Mouse (Mus musculus): Measurements from ENCODE around the gene Pcgf1. TPM values are rescaled to one million over a fixed set of nuclear protein-coding genes. Genes with fewer than 3 reads are reported as not detected.

Gene Pcgf1
- polyA plus RNA-seq (2012; rRNA removed), result 15.8 and 23.1 TPM in 2 replicates

- DNase-seq (ENCODE audit: low read depth), result no peak
Observed at GRCm38 (mm10) chr6:83077630-83078323, at the start of gene Pcgf1. Pcgf1 (plus strand) TSS chr6:83077869.

- no peak for DNase-seq (ENCODE audit: low read depth)
Observed at GRCm38 (mm10) chr6:83029777-83030176, 47.9 kb upstream of the Pcgf1 start.

- no peak for DNase-seq (ENCODE audit: low read depth)
Observed at GRCm38 (mm10) chr6:83031111-83031510, 46.6 kb upstream of the Pcgf1 start.

GRCm38 (mm10) chr6:83031921-83032590, 45.6 kb upstream of the Pcgf1 start:
- DNase-seq (ENCODE audit: low read depth), result no peak

GRCm38 (mm10) chr6:83032769-83033191, 44.9 kb upstream of the Pcgf1 start:
- DNase-seq (ENCODE audit: low read depth), result no peak

- DNase-seq (ENCODE audit: low read depth), result no peak
Observed at GRCm38 (mm10) chr6:83033249-83034185, 44.2 kb upstream of the Pcgf1 start, which contains the start of the genes Dok1 and Loxl3. Dok1 (minus strand) TSS chr6:83033471. Loxl3 (plus strand) TSS chr6:83034173.

GRCm38 (mm10) chr6:83034463-83035055, 43.1 kb upstream of the Pcgf1 start:
- no peak for DNase-seq (ENCODE audit: low read depth)

GRCm38 (mm10) chr6:83037188-83037587, 40.5 kb upstream of the Pcgf1 start:
- DNase-seq (ENCODE audit: low read depth), result no peak

GRCm38 (mm10) chr6:83038496-83039012, 39.1 kb upstream of the Pcgf1 start:
- no peak for DNase-seq (ENCODE audit: low read depth)

- DNase-seq (ENCODE audit: low read depth), result no peak
Observed at GRCm38 (mm10) chr6:83040601-83041000, 37.1 kb upstream of the Pcgf1 start.

- DNase-seq (ENCODE audit: low read depth), result no peak
Observed at GRCm38 (mm10) chr6:83043561-83043960, 34.1 kb upstream of the Pcgf1 start.

GRCm38 (mm10) chr6:83043993-83044392, 33.7 kb upstream of the Pcgf1 start:
- DNase-seq (ENCODE audit: low read depth), result no peak

- DNase-seq (ENCODE audit: low read depth), result no peak
Observed at GRCm38 (mm10) chr6:83044742-83045141, 32.9 kb upstream of the Pcgf1 start.

GRCm38 (mm10) chr6:83049367-83049766, 28.3 kb upstream of the Pcgf1 start:
- DNase-seq (ENCODE audit: low read depth), result no peak

GRCm38 (mm10) chr6:83053136-83053960, 24.3 kb upstream of the Pcgf1 start:
- no peak for DNase-seq (ENCODE audit: low read depth)

- DNase-seq (ENCODE audit: low read depth), result peak; percentile 60
Observed at GRCm38 (mm10) chr6:83054074-83054851, 23.4 kb upstream of the Pcgf1 start, which contains the start of gene Aup1. Aup1 (plus strand) TSS chr6:83054521.

- no peak for DNase-seq (ENCODE audit: low read depth)
Observed at GRCm38 (mm10) chr6:83054871-83055431, 22.7 kb upstream of the Pcgf1 start, which contains the start of gene Htra2. Htra2 (minus strand) TSS chr6:83055273.

- peak; percentile 57 for DNase-seq (ENCODE audit: low read depth)
Observed at GRCm38 (mm10) chr6:83057790-83058189, 19.9 kb upstream of the Pcgf1 start, which contains the start of gene Dqx1. Dqx1 (plus strand) TSS chr6:83057844.

- DNase-seq (ENCODE audit: low read depth), result no peak
Observed at GRCm38 (mm10) chr6:83058725-83059124, 18.9 kb upstream of the Pcgf1 start.
